Mouse (Mus musculus): ENCODE measurements around the gene Ccdc13.

Ccdc13 gene

GRCm38 (mm10) chr9:121761091-121761665 is 78.1 kb downstream of the Ccdc13 start:
- intact Hi-C loops (cut with DNase I) = no loop called here

DNA sequence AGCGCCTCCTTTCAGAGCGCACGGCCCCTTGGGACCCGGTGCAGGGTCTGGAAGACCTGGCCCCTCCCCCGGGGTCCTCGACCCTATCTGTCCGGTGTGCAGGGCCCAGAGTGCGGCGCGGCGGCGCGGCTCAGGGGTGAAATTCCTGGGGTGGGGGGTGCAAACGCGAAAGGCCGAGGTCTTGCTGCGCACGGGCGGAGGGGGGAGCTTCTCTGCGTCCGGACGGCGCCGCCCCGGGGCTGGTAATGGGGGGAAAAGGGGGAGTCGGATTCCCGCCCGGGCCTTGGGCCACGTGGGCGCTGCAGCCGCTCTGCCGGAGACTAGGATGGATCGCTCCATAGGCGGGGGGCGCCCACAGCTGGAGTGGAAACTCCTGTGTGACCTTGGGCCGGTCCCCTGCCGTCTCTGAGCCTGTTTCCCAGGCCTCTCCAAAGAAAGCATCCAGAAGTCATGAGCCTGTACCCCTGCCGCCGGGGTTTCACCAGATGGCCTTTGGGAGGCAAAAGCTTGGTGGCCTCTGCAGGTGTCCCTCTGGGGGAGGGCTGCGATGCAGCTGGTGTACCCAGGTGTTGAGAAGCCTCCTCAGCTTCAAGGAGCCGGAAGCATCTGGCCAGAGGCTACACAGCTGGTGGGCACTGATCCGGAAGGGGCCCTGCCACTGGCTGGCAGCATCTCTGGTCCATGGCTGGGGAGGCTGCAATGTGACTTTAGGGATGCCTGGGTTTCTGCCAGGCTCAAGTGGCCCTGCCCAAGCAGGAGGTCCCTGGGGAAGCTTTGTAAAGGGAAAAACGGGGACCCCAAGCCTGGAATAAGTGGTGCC is 78.8 kb downstream of the Ccdc13 start:
- intact Hi-C loops (cut with DNase I) = no loop called here

- intact Hi-C loops (cut with DNase I) = no loop called here
Measured at GRCm38 (mm10) chr9:121759091-121760081, 79.9 kb downstream of the Ccdc13 start, which contains the start of gene Zfp651. Zfp651 (plus strand) TSS chr9:121759330.

DNA sequence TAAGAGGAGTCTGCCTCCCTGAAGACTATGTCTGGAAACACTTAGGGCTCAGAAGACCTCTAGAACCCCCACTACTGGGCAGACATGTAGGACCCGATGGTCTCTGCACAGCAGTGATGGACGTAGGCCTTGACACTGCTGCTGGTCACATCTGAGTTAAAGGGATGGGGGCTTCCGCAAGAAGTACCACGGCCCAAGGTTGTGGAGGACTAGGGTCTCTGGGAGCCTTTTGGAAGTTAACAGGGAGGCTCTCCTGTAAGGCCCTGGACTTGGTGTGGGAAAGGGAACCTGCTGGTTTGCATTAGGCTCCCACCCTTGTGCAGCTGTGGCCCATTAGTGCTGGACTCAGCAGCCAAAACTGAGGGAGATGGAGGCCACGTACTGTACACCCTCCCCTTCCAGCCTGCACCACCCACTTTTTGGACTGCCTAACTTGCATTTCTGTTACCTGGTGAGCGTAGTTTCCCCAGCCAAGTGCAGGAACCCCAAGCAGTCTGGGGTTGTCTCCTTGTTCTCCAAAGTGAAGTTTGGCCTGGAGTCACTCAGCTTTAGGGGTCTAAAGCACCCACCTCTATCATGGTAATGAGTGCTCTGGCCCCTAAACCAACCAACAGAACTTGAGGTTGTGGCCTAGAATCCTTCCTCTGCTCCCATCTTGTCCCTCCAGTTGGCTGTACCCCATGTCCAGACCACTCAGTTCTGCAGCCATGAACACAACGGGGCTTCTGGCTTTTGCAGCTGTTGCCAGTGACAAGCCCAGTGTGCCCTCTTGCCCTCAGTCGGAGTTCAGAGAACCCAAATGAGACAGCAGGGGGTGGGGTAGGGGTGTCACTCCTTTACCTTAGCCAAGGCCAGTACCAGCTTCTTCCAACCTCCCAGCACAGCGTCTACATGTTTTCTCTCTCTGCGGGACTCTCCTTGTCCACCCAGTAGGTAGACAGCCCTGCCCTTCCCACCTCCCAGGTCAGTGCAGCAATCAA is 81.1 kb downstream of the Ccdc13 start:
- intact Hi-C loops (cut with DNase I) = no loop called here

- intact Hi-C loops (cut with DNase I) = no loop called here
Measured at GRCm38 (mm10) chr9:121757432-121757831, 81.8 kb downstream of the Ccdc13 start.

DNA sequence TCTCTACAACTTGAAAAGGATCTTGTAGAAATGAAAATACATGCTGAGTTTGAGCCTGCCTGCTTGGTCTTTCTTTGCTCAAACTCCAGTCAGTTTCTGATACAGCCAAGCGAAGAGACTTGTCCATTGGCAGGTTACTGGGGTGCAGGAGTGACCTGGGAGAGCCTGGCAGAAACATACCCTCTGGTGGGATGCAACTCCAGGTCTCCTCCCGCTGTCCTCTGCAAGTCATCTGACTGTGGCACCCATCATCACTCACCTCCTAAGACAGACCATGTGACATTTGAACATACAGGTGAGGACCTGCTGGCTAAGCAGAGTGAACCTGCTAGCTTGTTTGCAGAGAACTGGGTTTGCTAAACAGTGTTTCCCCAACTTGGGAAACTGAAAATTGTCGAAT is 82.5 kb downstream of the Ccdc13 start:
- intact Hi-C loops (cut with DNase I) = no loop called here

DNA sequence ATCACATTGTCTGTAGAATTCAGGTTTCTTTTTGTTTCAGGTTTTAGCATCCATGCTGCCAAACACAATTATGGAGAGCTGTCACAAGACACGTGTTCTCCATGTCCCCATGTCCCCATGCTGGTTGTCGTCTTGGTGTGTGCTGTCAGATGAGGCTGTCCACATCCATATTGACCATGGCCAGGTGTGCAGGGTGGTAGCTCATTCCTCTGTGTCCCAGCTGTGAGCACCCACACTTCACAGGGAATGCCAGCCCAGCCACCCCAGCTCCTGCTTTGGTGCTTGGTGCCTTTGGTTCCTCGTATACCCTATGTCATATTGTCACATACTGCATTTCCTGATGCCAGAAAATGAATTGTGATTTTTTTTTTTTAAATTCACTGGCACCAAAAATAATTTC is 84.6 kb downstream of the Ccdc13 start:
- intact Hi-C loops (cut with DNase I) = no loop called here

DNA sequence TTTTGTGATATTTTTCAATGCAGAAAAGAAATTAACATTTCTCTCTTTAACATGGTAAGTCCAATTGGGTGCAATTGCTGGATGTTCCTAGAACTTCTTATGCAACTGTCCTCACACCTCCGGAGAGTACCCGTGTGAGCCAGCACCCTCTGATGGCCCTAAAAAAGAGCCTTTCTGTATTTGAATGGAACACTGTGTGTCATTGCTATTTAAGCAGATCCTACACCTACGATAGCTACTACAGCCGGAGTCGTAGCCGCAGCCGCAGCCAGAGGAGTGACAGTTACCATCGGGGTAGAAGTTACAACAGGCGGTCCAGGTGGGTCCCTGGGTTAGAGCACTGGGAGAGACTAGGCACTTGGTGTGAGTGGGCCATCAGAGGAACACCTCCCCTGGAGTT is 86.5 kb downstream of the Ccdc13 start:
- intact Hi-C loops (cut with DNase I) = no loop called here

Measured in adrenal gland (tissue).